Mouse (Mus musculus) thymus, adult 2 months (tissue): ENCODE data around the gene Rtp4.

Experiments
- CTCF ChIP-seq: fragments of 200-500 bp; IDR thresholded peaks from 2 replicates; pipeline ENCODE4 v1.5.1; 2012; ENCODE audit warnings: mild to moderate bottlenecking, control low read depth, low read length, moderate library complexity, borderline replicate concordance; ENCODE audit not compliant: control insufficient read depth, poor library complexity, insufficient read depth; ENCODE audit errors: extremely low read depth
- POLR2A ChIP-seq: fragments of 200-500 bp; IDR thresholded peaks from 2 replicates; pipeline ENCODE4 v1.6.1; 2012; ENCODE audit warnings: mild to moderate bottlenecking, low read length, control low read depth, moderate library complexity; ENCODE audit not compliant: control insufficient read depth, poor library complexity, insufficient read depth; ENCODE audit errors: extremely low read depth

- no peak for TF ChIP-seq POLR2A
- no peak for TF ChIP-seq CTCF
These were observed 19.5 kb upstream of the Rtp4 start for GRCm38 (mm10) chr16:23500558-23500957.
